Comparison of ENCODE assay signal across 7 mouse cellular contexts in genomic region chr7:99073734-99074372, GRCm38 (mm10).
DNase-seq lines count a peak whose midpoint lies in the region; ATAC-seq and TF ChIP-seq lines count a peak whose summit lies in the region.

No protein-coding gene starts in this region.

- no peak overlapping the region for H3K9ac ChIP-seq in forebrain, embryonic 11.5 days (ENCODE audit: low read length)
- no peak overlapping the region for H3K9ac ChIP-seq in kidney, postnatal 0 days (ENCODE audit: low read depth, low read length)
- no peak overlapping the region for H3K9ac ChIP-seq in midbrain, embryonic 16.5 days (ENCODE audit: low read depth, low read length)

- no peak overlapping the region for H3K27ac ChIP-seq in bone marrow, adult 2 months (ENCODE audit: control insufficient read depth, insufficient read depth, low read depth, low read length, poor library complexity)
- no peak overlapping the region for H3K27ac ChIP-seq in forebrain, embryonic 11.5 days (ENCODE audit: low read depth, low read length)
- no peak overlapping the region for H3K27ac ChIP-seq in kidney, postnatal 0 days
- H3K27ac ChIP-seq in midbrain, embryonic 16.5 days (ENCODE audit: low read length), result no peak overlapping the region

- H3K4me3 ChIP-seq in bone marrow, adult 2 months (replicated peaks; ENCODE audit: control insufficient read depth, low read depth, low read length), result no peak overlapping the region
- no peak overlapping the region for H3K4me3 ChIP-seq in forebrain, embryonic 11.5 days (ENCODE audit: low read depth, low read length)
- H3K4me3 ChIP-seq in kidney, postnatal 0 days (replicated peaks; ENCODE audit: low read depth, low read length), result no peak overlapping the region
- no peak overlapping the region for H3K4me3 ChIP-seq in midbrain, embryonic 16.5 days (ENCODE audit: low read depth, low read length)

- no peaks in the 10 kb centered on the region for H3K9me3 ChIP-seq in forebrain, embryonic 11.5 days (ENCODE audit: control insufficient read depth, low read length)
- H3K9me3 ChIP-seq in kidney, postnatal 0 days (replicated peaks; ENCODE audit: low read length), result no peaks in the 10 kb centered on the region
- no peaks in the 10 kb centered on the region for H3K9me3 ChIP-seq in midbrain, embryonic 16.5 days (replicated peaks; ENCODE audit: control insufficient read depth, low read length, poor library complexity, severe bottlenecking)

- no peaks in the 10 kb centered on the region for H3K36me3 ChIP-seq in forebrain, embryonic 11.5 days (ENCODE audit: control insufficient read depth, insufficient read depth, low read length)
- no peaks in the 10 kb centered on the region for H3K36me3 ChIP-seq in kidney, postnatal 0 days (ENCODE audit: insufficient read depth, low read length)
- H3K36me3 ChIP-seq in midbrain, embryonic 16.5 days (ENCODE audit: control insufficient read depth, insufficient read depth, low read length), result no peaks in the 10 kb centered on the region

- no peaks in the 10 kb centered on the region for H3K27me3 ChIP-seq in forebrain, embryonic 11.5 days (ENCODE audit: control insufficient read depth, insufficient read depth, low read length)
- no peaks in the 10 kb centered on the region for H3K27me3 ChIP-seq in kidney, postnatal 0 days (ENCODE audit: insufficient read depth, low read length)
- H3K27me3 ChIP-seq in midbrain, embryonic 16.5 days (ENCODE audit: control insufficient read depth, insufficient read depth, low read depth, low read length), result no peaks in the 10 kb centered on the region

- ATAC-seq in forebrain, embryonic 11.5 days (replicated peaks; ENCODE audit: low FRiP score), result peak; percentile 69
- no peak; the same call in 1 of the 2 replicates for ATAC-seq in kidney, postnatal 0 days (replicated peaks; ENCODE audit: low FRiP score, low read depth)
- peak; percentile 79 for ATAC-seq in midbrain, embryonic 16.5 days

- no peaks in the 10 kb centered on the region for H3K4me1 ChIP-seq in bone marrow, adult 2 months (ENCODE audit: control insufficient read depth, insufficient read depth, low read length)
- H3K4me1 ChIP-seq in forebrain, embryonic 11.5 days (replicated peaks; ENCODE audit: control insufficient read depth, insufficient read depth, low read length), result no peaks in the 10 kb centered on the region
- no peaks in the 10 kb centered on the region; the same call in 1 of the 2 replicates for H3K4me1 ChIP-seq in kidney, postnatal 0 days (replicated peaks; ENCODE audit: insufficient read depth, low read length)
- H3K4me1 ChIP-seq in midbrain, embryonic 16.5 days (ENCODE audit: control insufficient read depth, insufficient read depth, low read length), result no peaks in the 10 kb centered on the region

- TF ChIP-seq CTCF in bone marrow, adult 2 months (IDR thresholded peaks at IDR 0.05; ENCODE audit: control insufficient read depth, insufficient read depth, low read length), result 0 out of 2 replicates have a peak, but pooled peaks have one; percentile 14
- peak; percentile 70 for TF ChIP-seq CTCF in kidney, postnatal 0 days (IDR thresholded peaks at IDR 0.05; ENCODE audit: low read depth)

- WGBS in bone marrow, adult 2 months, result 69% methylated on average over 7 of the region's 7 CpGs
- 29% methylated on average over 7 of the region's 7 CpGs for WGBS in forebrain, embryonic 11.5 days
- 35% methylated on average over 7 of the region's 7 CpGs for WGBS in kidney, postnatal 0 days
- 30% methylated on average over 7 of the region's 7 CpGs for WGBS in midbrain, embryonic 16.5 days

- intact Hi-C loops in left cerebral cortex, postnatal 10 days (cut with DNase I), result loop anchor here (10.0 kb wide), 2 partner anchors 189 to 329 kb away; no protein-coding TSS in a partner anchor
- intact Hi-C loops in left cerebral cortex, postnatal 36 days (cut with DNase I), result loop anchor here (10.0 kb wide), 1 partner anchor 329 kb away; no protein-coding TSS in a partner anchor

- DNase-seq in left cerebral cortex, postnatal 10 days (ENCODE audit: extremely low spot score in 1 of 2, low spot score in 2 of 2), result peak; percentile 42 to 60
- no peak for DNase-seq in left cerebral cortex, postnatal 36 days (ENCODE audit: low spot score in 2 of 2)
- peak; percentile 73 for DNase-seq in forebrain, embryonic 11.5 days (ENCODE audit: low spot score)
- peak; percentile 89 for DNase-seq in kidney, postnatal 0 days (ENCODE audit: low spot score)
- DNase-seq in c-Kit-positive CD71-positive TER-119-positive erythroid progenitor cells, embryonic 14.5 days (ENCODE audit: low spot score), result no peak

- no peak for TF ChIP-seq POLR2A in bone marrow, adult 2 months (IDR thresholded peaks at IDR 0.05; ENCODE audit: borderline replicate concordance, control insufficient read depth, low read depth, low read length)

- no peak overlapping the region for H3K4me2 ChIP-seq in forebrain, embryonic 11.5 days (ENCODE audit: low read depth, low read length, severe bottlenecking)
- no peak overlapping the region for H3K4me2 ChIP-seq in kidney, postnatal 0 days (ENCODE audit: low read length)
- no peak overlapping the region for H3K4me2 ChIP-seq in midbrain, embryonic 16.5 days (ENCODE audit: low read length)

Comparison
In these comparisons a context has a peak if more than half of its experiments do, and no peak if none do; other contexts are left out.
1. DNase-seq: peak in left cerebral cortex, postnatal 10 days (2 of 2), forebrain, embryonic 11.5 days (single experiment) and kidney, postnatal 0 days (single experiment); none in left cerebral cortex, postnatal 36 days (0 of 2) and c-Kit-positive CD71-positive TER-119-positive erythroid progenitor cells, embryonic 14.5 days (single experiment).